Mouse (Mus musculus) cerebellum, adult 2 months (tissue): ENCODE results near the gene Igfals. TPM values are rescaled to one million over a fixed set of nuclear protein-coding genes. Genes with fewer than 3 reads are reported as not detected.
A peak's percentile ranks its signal among the peaks of the same experiment; 100 is the strongest.

Experiments
- DNase-seq, 2 experiments: peaks; one replicate each; pipeline ENCODE4 v3.0.0; 2021
- H3K27ac ChIP-seq: fragments of 200-500 bp; 2 replicates; pipeline ENCODE4 v1.5.1; 2012; ENCODE audit warnings: low read length, control low read depth, inconsistent platforms; ENCODE audit not compliant: insufficient read depth
- H3K27me3 ChIP-seq: fragments of 200-500 bp; 2 replicates; pipeline ENCODE4 v1.6.1; 2012; ENCODE audit warnings: inconsistent platforms, mild to moderate bottlenecking, low read length, moderate library complexity; ENCODE audit not compliant: control insufficient read depth, insufficient read depth
- H3K4me1 ChIP-seq: fragments of 200-500 bp; 2 replicates; pipeline ENCODE4 v1.6.1; 2011; ENCODE audit warnings: low read length; ENCODE audit not compliant: control insufficient read depth, insufficient read depth
- H3K4me3 ChIP-seq: fragments of 200-500 bp; replicated peaks from 2 replicates; pipeline ENCODE3; 2011; ENCODE audit warnings: mild to moderate bottlenecking, low read depth, low read length, control low read depth; ENCODE audit not compliant: insufficient read depth
- CTCF ChIP-seq: fragments of 200-500 bp; IDR thresholded peaks from 2 replicates; pipeline ENCODE4 v1.5.1; 2011; ENCODE audit warnings: low read depth, mild to moderate bottlenecking, control low read depth, low read length, moderate library complexity, borderline replicate concordance; ENCODE audit not compliant: insufficient read depth
- POLR2A ChIP-seq: fragments of 200-500 bp; IDR thresholded peaks from 2 replicates; pipeline ENCODE4 v1.6.1; 2011; ENCODE audit warnings: low read length, control low read depth, borderline replicate concordance; ENCODE audit not compliant: insufficient read depth
- WGBS: fragments of 180-500 bp; shearing (Covaris S2); methylation state at CpG from one replicate; pipeline ENCODE4 v1.1.7; 2018; 5-methylcytosine and 5-hydroxymethylcytosine counted together
- polyA plus RNA-seq: library from polyadenylated mRNA; depleted of rRNA; stranded (reverse); fragments of >200 nt; gene quantifications from 2 replicates; pipeline ENCODE4 v1.2.3, GENCODE M21; 2012; rRNA removed

The Igfals gene
- polyA plus RNA-seq: 0.11 and 0.27 TPM in 2 replicates

GRCm38 (mm10) chr17:24865776-24866175 is at the start of gene Igfals:
TSS of gene Igfals (plus strand) at chr17:24865997.
- TF ChIP-seq POLR2A (peak; percentile 46; the same call in 1 of the 2 replicates), CTCF (no peak)
- peak within 1 kb of the TSS; percentile 67 for H3K27ac ChIP-seq
- 17% methylated on average over 8 of the region's 8 CpGs for WGBS

DNA sequence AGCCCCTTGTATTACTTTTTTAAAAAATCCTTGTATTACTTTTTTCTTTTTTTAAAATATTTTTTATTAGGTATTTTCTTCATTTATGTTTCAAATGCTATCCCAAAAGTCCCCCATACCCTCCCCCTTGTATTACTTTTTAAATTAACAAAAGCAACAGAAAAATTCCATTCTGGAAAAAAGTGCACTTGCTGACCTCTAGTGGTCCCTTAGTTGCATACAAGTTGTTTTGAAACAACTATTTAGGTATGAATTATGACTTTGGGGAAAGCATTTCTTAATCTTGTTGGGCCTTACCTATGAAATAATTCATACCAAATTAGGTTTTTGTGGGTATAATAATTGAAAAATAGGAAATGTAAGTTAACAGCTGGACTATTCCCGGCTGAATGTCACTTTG is 48.3 kb upstream of the Igfals start:
- WGBS: 34% methylated on average over 1 of the region's 1 CpGs
- DNase-seq: no peak

More at GRCm38 (mm10) chr17:24865776-24866175, at the start of gene Igfals:
- Histone ChIP-seq H3K27me3 (no peaks in the 10 kb centered on the region), H3K4me3 (peak within 1 kb of the TSS; percentile 48), H3K4me1 (peaks cover 20% of the 10 kb centered on the region)
- DNase-seq: peak; percentile 90 to 92

GRCm38 (mm10) chr17:24818172-24818571 is 47.6 kb upstream of the Igfals start:
- DNase-seq: no peak
- Histone ChIP-seq H3K4me1 (no peaks in the 10 kb centered on the region), H3K27ac (no peak overlapping the region), H3K27me3 (no peaks in the 10 kb centered on the region), H3K4me3 (no peak overlapping the region)
- TF ChIP-seq CTCF (no peak), POLR2A (no peak)
- 50% methylated on average over 6 of the region's 6 CpGs for WGBS

More for the DNA sequence above, 48.3 kb upstream of the Igfals start:
- no peaks in the 10 kb centered on the region for H3K27me3 ChIP-seq
- H3K4me3 ChIP-seq: no peak overlapping the region
- H3K4me1 ChIP-seq: no peaks in the 10 kb centered on the region
- H3K27ac ChIP-seq: no peak overlapping the region
- no peak for TF ChIP-seq POLR2A
- no peak for TF ChIP-seq CTCF

- 53% methylated on average over 2 of the region's 2 CpGs for WGBS
- TF ChIP-seq CTCF (no peak), POLR2A (no peak)
- Histone ChIP-seq H3K4me1 (no peaks in the 10 kb centered on the region), H3K27me3 (no peaks in the 10 kb centered on the region), H3K27ac (no peak overlapping the region), H3K4me3 (no peak overlapping the region)
- DNase-seq: no peak
Observed at GRCm38 (mm10) chr17:24819469-24819868, 46.3 kb upstream of the Igfals start.

- 32% methylated on average over 3 of the region's 3 CpGs for WGBS
- no peaks in the 10 kb centered on the region; the same call in 1 of the 2 replicates for H3K27me3 ChIP-seq
- H3K27ac ChIP-seq: no peak overlapping the region
- no peak for DNase-seq
- no peak overlapping the region for H3K4me3 ChIP-seq
- TF ChIP-seq POLR2A (no peak), CTCF (no peak)
- no peaks in the 10 kb centered on the region for H3K4me1 ChIP-seq
Observed at GRCm38 (mm10) chr17:24821351-24822280, 44.2 kb upstream of the Igfals start.

DNA sequence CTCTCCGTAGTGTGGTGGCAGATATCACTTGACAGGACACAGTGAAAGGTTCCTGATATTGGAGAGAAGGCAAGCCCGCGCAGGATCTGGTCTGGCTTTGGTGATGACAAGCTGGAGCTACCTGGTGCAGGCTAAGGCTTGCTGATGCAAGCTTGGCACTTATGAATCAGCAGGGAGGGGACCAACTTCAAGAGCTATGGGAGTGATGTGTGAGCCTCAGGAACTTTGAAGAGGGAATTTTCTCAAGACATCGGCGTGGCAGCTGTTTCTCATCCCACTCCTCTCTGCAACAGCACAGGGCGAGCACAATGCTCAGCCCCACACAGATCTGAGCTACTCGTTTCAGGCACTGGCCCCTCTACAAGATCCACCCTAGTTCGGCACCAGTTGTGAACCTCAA is 26.0 kb upstream of the Igfals start, which contains the start of gene Hagh:
Gene Hagh (plus strand): TSS at position 302 of the 400 bp plus-strand sequence.
- 68% methylated on average over 8 of the region's 8 CpGs for WGBS
- Histone ChIP-seq H3K4me3 (no peak within 1 kb of the TSS), H3K27me3 (no peaks in the 10 kb centered on the region), H3K27ac (no peak within 1 kb of the TSS), H3K4me1 (no peaks in the 10 kb centered on the region)
- TF ChIP-seq POLR2A: no peak
- TF ChIP-seq CTCF: no peak
- no peak for DNase-seq

DNA sequence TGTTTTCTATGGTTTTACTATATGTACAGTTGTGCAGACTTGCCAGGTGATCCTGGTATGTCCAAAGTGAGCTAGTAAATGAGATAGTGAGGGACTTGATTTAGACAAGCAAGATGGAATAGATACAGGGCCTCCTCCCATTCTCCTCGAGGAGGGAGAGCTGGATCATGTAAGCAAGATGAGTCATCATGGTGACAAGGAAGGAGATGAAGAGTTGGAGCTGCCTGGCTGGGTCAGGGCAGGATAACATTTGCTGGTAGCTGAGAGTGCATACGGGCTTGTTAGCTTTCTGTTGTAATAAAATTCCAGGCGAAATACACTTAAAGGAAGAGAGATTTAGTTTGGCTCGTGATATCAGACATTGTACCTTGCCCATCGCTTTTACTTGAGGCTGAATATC is 25.5 kb upstream of the Igfals start:
- no peak overlapping the region for H3K4me3 ChIP-seq
- H3K27ac ChIP-seq: no peak overlapping the region
- 67% methylated on average over 5 of the region's 5 CpGs for WGBS
- no peaks in the 10 kb centered on the region for H3K4me1 ChIP-seq
- H3K27me3 ChIP-seq: no peaks in the 10 kb centered on the region
- TF ChIP-seq POLR2A (no peak), CTCF (no peak)
- DNase-seq: no peak

GRCm38 (mm10) chr17:24841133-24841532 is 24.7 kb upstream of the Igfals start:
- peak; percentile 51 to 58 for DNase-seq
- no peak overlapping the region for H3K4me3 ChIP-seq
- TF ChIP-seq CTCF (peak; percentile 70), POLR2A (no peak)
- no peaks in the 10 kb centered on the region for H3K27me3 ChIP-seq
- no peak overlapping the region for H3K27ac ChIP-seq
- 39% methylated on average over 4 of the region's 4 CpGs for whole genome bisulfite sequencing
- H3K4me1 ChIP-seq: no peaks in the 10 kb centered on the region
